Mouse (Mus musculus) ES-Bruce4 (cell line): ENCODE measurements around the gene Calm3.

Experiments used
- CTCF ChIP-seq: IDR thresholded peaks from one replicate; pipeline ENCODE4 v1.8.1; 2011; ENCODE audit warnings: low read depth, low read length
- POLR2A ChIP-seq: IDR thresholded peaks from one replicate; pipeline ENCODE4 v1.8.1; 2011; ENCODE audit warnings: low read length; ENCODE audit not compliant: insufficient read depth

DNA sequence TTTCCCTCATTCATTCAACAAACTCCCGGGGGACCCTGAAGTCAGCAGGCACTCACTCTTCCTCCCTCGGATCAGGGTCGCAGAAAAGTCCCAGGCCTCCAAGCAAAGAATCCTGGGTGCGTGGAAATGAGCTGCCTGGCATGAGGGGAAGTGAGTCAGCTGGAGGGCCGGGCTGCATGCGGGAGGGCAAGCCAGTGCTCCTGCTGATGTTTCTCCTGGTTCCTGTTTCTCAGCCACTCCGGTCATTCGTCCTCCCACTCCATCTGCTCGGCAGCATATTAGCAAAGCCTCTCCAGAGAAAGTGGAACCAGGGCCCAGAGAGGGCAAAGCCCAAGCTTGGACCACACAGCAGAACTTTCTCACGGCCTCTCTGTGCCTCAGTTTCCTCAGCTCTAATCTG, 14.0 kb downstream of the Calm3 start:
- no peak for TF ChIP-seq POLR2A
- TF ChIP-seq CTCF = no peak
